Mouse (Mus musculus) WW6 (cell line): Measurements from ENCODE around the gene Olfr136.

Experiments used
- DNase-seq: peaks from one replicate; pipeline ENCODE4 v3.0.0-alpha.2; 2013; ENCODE audit warnings: low read depth, low spot score

The Olfr136 gene

DNA sequence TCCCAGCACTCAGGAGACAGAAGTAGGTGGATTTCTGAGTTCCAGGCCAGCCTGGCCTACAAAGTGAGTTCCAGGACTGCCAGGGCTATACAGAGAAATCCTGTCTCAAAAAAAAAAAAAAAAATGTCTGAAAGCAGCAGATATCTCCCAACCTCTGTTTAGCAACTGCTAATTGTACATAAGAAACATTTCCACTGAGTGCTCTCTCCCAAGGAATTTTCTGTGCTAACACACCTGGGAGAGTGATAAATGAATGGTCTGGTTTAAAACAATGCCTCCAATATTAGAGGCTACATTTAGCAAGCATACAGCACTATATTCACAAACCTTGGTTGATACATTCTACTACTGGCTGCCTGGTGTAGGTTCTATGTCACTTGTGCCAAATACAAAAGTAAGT, at the start of gene Olfr136:
Gene Olfr136, plus strand, starts transcription at position 301 of the 400 bp plus-strand sequence.
- no peak for DNase-seq

DNA sequence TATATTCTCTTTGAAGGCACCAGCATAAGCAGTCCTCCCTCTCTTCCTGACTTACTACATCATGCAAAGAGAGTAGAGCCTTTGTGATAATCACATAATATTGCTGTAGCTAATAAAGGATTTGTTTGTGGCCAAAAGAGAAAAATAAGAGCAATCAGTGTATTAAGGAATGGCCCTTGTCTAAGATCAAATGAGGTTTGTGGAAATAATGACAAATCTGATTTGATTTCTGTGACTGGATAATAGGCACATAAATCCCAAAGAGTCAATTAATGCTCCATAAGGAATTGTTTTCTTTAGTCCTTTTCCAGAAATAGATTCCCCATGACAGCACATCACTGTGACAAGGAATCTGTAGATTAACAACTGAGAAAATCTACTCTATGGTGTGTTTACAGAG, 22.2 kb upstream of the Olfr136 start, which contains the start of gene Olfr137:
Gene Olfr137, minus strand, starts transcription at position 101 of the 400 bp plus-strand sequence.
- DNase-seq = no peak
